Mouse (Mus musculus) gastrocnemius, adult 8-10 months (tissue): ENCODE measurements around the gene Gm10837. TPM values are rescaled to one million over a fixed set of nuclear protein-coding genes. Genes with fewer than 3 reads are reported as not detected.

ENCODE experiments used
- DNase-seq, 2 experiments: peaks; one replicate each; pipeline ENCODE4 v3.0.0; 2022; ENCODE audit warnings: low spot score in 2 of 2
- total RNA-seq, 4 experiments: library from RNA; stranded (reverse); gene quantifications; 2 replicates each; pipeline ENCODE4 v1.2.4; 2022

Gene Gm10837
- total RNA-seq, 4 experiments from 2014 or later = not detected

- no peak for DNase-seq
Observed at GRCm38 (mm10) chr14:122464763-122465741, 25.3 kb upstream of the Gm10837 start, which contains the start of gene Zic5. Zic5 (minus strand) TSS chr14:122465677.

- no peak for DNase-seq
Observed at GRCm38 (mm10) chr14:122465931-122466490, 24.4 kb upstream of the Gm10837 start.

- DNase-seq = no peak
Observed at GRCm38 (mm10) chr14:122466756-122467362, 23.5 kb upstream of the Gm10837 start.

- DNase-seq = no peak
Observed at GRCm38 (mm10) chr14:122467926-122468841, 22.2 kb upstream of the Gm10837 start.

- no peak for DNase-seq
Observed at GRCm38 (mm10) chr14:122468971-122469755, 21.2 kb upstream of the Gm10837 start.

- no peak for DNase-seq
Observed at GRCm38 (mm10) chr14:122471449-122472085, 18.8 kb upstream of the Gm10837 start.

GRCm38 (mm10) chr14:122472161-122472560 is 18.2 kb upstream of the Gm10837 start:
- DNase-seq = no peak

GRCm38 (mm10) chr14:122472647-122473046 is 17.7 kb upstream of the Gm10837 start:
- no peak for DNase-seq

- no peak for DNase-seq
Observed at GRCm38 (mm10) chr14:122473211-122473751, 17.1 kb upstream of the Gm10837 start.

GRCm38 (mm10) chr14:122474041-122474890 is 16.1 kb upstream of the Gm10837 start:
- DNase-seq = no peak

GRCm38 (mm10) chr14:122474891-122475556 is 15.4 kb upstream of the Gm10837 start, which contains the start of gene Zic2:
Zic2 (plus strand) TSS chr14:122475435.
- no peak for DNase-seq

GRCm38 (mm10) chr14:122475557-122476040 is 14.8 kb upstream of the Gm10837 start:
- no peak for DNase-seq

GRCm38 (mm10) chr14:122476041-122476821 is 14.2 kb upstream of the Gm10837 start:
- DNase-seq = no peak

- no peak for DNase-seq
Observed at GRCm38 (mm10) chr14:122476822-122477215, 13.6 kb upstream of the Gm10837 start.

- no peak for DNase-seq
Observed at GRCm38 (mm10) chr14:122477261-122477671, 13.1 kb upstream of the Gm10837 start.

GRCm38 (mm10) chr14:122477971-122478573 is 12.3 kb upstream of the Gm10837 start:
- DNase-seq = no peak
